Mouse (Mus musculus): Measurements from ENCODE around the gene Gm11011. TPM values are rescaled to one million over a fixed set of nuclear protein-coding genes. Genes with fewer than 3 reads are reported as not detected.

Gm11011 gene
- polyA plus RNA-seq, 1 experiment = not detected

DNA sequence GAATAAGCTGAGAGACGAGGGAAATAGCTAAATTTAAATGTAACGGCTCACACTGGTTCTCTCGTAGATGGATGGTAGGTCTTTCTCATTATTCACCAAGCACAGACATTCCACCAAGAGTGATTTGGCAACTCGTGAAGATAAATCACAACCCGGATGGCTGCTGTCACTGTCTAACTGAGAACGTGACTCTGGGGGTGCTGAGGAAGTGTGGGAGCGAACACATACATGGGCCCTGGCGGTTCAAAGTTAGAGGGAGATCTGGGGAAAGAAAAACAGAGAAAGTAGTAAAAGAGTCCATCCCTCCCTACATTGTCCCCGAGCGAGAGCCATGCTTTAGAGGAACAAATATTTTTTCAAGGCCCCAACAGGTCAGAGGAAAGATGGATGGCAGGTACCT is 17.5 kb downstream of the Gm11011 start:
- Histone ChIP-seq H3K27ac (ENCODE audit: insufficient read depth, low read depth, low read length) (no peak overlapping the region), H3K4me3 (ENCODE audit: low read depth, low read length) (no peak overlapping the region), H3K27me3 (ENCODE audit: control insufficient read depth, insufficient read depth, low read length) (no peaks in the 10 kb centered on the region), H3K36me3 (ENCODE audit: control insufficient read depth, insufficient read depth, low read length) (no peaks in the 10 kb centered on the region), H3K4me1 (ENCODE audit: control insufficient read depth, insufficient read depth, insufficient read length, low read length) (no peaks in the 10 kb centered on the region)
- no peak for TF ChIP-seq POLR2A (IDR thresholded peaks at IDR 0.05; ENCODE audit: low read depth, low read length)
- TF ChIP-seq CTCF (IDR thresholded peaks at IDR 0.05; ENCODE audit: extremely low read depth, insufficient read length, insufficient replicate concordance, low read depth, low read length) = no peak
- WGBS = 73% methylated on average over 10 of the region's 10 CpGs

- no peaks in the 10 kb centered on the region for H3K36me3 ChIP-seq (ENCODE audit: control insufficient read depth, insufficient read depth, low read length)
- TF ChIP-seq POLR2A (IDR thresholded peaks at IDR 0.05; ENCODE audit: low read depth, low read length) (no peak), CTCF (IDR thresholded peaks at IDR 0.05; ENCODE audit: extremely low read depth, insufficient read length, insufficient replicate concordance, low read depth, low read length) (no peak)
- WGBS = 61% methylated on average over 4 of the region's 4 CpGs
These were observed 21.4 kb downstream of the Gm11011 start for GRCm38 (mm10) chr2:169566159-169566558.

DNA sequence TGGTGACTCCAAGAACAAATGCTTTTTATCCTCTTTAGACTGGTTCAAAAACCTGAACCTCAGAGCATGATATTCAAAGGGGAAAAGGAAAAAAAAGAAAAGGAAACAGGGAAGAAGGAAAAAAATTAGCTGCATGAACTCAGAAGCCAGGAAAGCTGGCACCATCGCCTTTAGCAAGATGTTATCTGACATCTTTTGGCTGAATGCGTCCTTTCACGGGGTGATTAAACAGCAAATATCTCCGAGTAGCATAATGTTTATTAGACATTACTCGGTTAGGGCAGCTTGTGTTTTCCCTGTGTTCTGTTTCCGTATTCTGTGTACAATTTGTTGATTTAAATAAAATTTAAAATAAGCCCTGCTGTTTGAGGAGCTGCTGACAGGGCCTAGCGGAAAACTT is 21.8 kb downstream of the Gm11011 start:
- WGBS = 67% methylated on average over 7 of the region's 7 CpGs
- Histone ChIP-seq H3K27ac (ENCODE audit: insufficient read depth, low read depth, low read length) (no peak overlapping the region), H3K27me3 (ENCODE audit: control insufficient read depth, insufficient read depth, low read length) (no peaks in the 10 kb centered on the region), H3K4me1 (ENCODE audit: control insufficient read depth, insufficient read depth, insufficient read length, low read length) (no peaks in the 10 kb centered on the region), H3K36me3 (ENCODE audit: control insufficient read depth, insufficient read depth, low read length) (no peaks in the 10 kb centered on the region), H3K4me3 (ENCODE audit: low read depth, low read length) (no peak overlapping the region)
- TF ChIP-seq POLR2A (IDR thresholded peaks at IDR 0.05; ENCODE audit: low read depth, low read length) (no peak), CTCF (IDR thresholded peaks at IDR 0.05; ENCODE audit: extremely low read depth, insufficient read length, insufficient replicate concordance, low read depth, low read length) (no peak)

More at GRCm38 (mm10) chr2:169566159-169566558, 21.4 kb downstream of the Gm11011 start:
- no peaks in the 10 kb centered on the region for H3K27me3 ChIP-seq (ENCODE audit: control insufficient read depth, insufficient read depth, low read length)
- H3K27ac ChIP-seq (ENCODE audit: insufficient read depth, low read depth, low read length) = no peak overlapping the region
- no peaks in the 10 kb centered on the region for H3K4me1 ChIP-seq (ENCODE audit: control insufficient read depth, insufficient read depth, insufficient read length, low read length)
- no peak overlapping the region for H3K4me3 ChIP-seq (ENCODE audit: low read depth, low read length)

DNA sequence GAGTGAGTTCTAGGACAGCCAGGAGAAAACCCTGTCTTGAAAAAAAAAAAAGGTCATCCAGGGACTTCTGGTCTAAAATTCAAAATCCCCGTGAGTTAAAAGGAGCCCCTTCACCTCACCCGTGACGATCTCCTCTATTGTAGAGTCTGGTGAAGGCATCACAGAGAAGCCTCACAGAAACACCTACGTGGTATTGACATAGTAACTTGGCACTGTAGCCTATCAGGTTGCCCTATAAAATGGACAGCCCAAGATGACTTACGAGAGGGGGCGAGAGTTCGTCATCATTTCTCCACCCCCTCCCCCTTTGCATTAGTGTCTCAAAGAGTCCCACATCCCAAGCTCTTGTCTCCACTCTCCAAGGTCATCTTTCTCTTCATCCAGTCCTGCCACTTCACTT is 41.9 kb downstream of the Gm11011 start:
- H3K27ac ChIP-seq (ENCODE audit: insufficient read depth, low read depth, low read length) = no peak overlapping the region
- H3K36me3 ChIP-seq (ENCODE audit: control insufficient read depth, insufficient read depth, low read length) = no peaks in the 10 kb centered on the region
- TF ChIP-seq POLR2A (IDR thresholded peaks at IDR 0.05; ENCODE audit: low read depth, low read length) = no peak
- no peak for TF ChIP-seq CTCF (IDR thresholded peaks at IDR 0.05; ENCODE audit: extremely low read depth, insufficient read length, insufficient replicate concordance, low read depth, low read length)
- H3K4me1 ChIP-seq (ENCODE audit: control insufficient read depth, insufficient read depth, insufficient read length, low read length) = no peaks in the 10 kb centered on the region
- 85% methylated on average over 7 of the region's 7 CpGs for WGBS
- H3K27me3 ChIP-seq (ENCODE audit: control insufficient read depth, insufficient read depth, low read length) = no peaks in the 10 kb centered on the region
- no peak overlapping the region for H3K4me3 ChIP-seq (ENCODE audit: low read depth, low read length)

DNA sequence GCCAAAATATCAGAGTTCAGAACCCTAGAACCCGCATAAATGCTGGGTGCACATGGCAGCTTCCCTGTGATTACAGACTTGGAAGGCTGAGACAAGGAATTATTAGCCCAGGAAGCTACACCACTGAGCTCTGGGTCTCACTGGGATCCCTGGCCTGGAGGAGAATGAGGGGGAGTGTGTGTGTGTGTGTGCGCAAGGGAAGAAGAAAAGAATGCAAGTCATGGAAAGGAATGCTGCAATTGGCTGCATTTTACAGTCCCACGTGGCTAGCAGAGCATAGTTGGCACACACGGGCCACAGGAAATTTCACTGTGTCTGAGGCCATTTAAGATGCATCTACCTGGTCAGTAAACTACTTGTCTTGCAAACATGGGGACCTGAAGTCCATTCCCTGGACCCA is 48.6 kb downstream of the Gm11011 start:
- Histone ChIP-seq H3K4me3 (ENCODE audit: low read depth, low read length) (no peak overlapping the region), H3K36me3 (ENCODE audit: control insufficient read depth, insufficient read depth, low read length) (no peaks in the 10 kb centered on the region), H3K27me3 (ENCODE audit: control insufficient read depth, insufficient read depth, low read length) (no peaks in the 10 kb centered on the region), H3K4me1 (ENCODE audit: control insufficient read depth, insufficient read depth, insufficient read length, low read length) (no peaks in the 10 kb centered on the region), H3K27ac (ENCODE audit: insufficient read depth, low read depth, low read length) (no peak overlapping the region)
- no peak for TF ChIP-seq CTCF (IDR thresholded peaks at IDR 0.05; ENCODE audit: extremely low read depth, insufficient read length, insufficient replicate concordance, low read depth, low read length)
- TF ChIP-seq POLR2A (IDR thresholded peaks at IDR 0.05; ENCODE audit: low read depth, low read length) = no peak
- WGBS = 64% methylated on average over 4 of the region's 4 CpGs

Other genes with a start within 250 kb of the Gm11011 start
- 4.2 and 5.8 TPM in 2 replicates for gene Tshz2, start 45.3 kb upstream of the Gm11011 start, polyA plus RNA-seq (2012; rRNA removed)

Measured in small intestine, adult 2 months (tissue).